Mouse (Mus musculus) MEL (cell line): ENCODE measurements around the gene Secisbp2. TPM values are rescaled to one million over a fixed set of nuclear protein-coding genes. Genes with fewer than 3 reads are reported as not detected.

Experiments
- DNase-seq: peaks from one replicate; pipeline ENCODE4 v3.0.0; 2011; ENCODE audit warnings: low read depth, low spot score
- H3K27ac ChIP-seq: 2 replicates; pipeline ENCODE4 v1.5.1; 2012; ENCODE audit warnings: low read depth, mild to moderate bottlenecking, control low read depth, low read length, moderate library complexity; ENCODE audit not compliant: control insufficient read depth
- H3K27me3 ChIP-seq, 2 experiments: fragments of 150-350 bp in 1 of 2; sonication (generic) in 1 of 2; 2 replicates each; pipeline ENCODE4 v1.6.1; 2012; ENCODE audit warnings: low read length in 2 of 2, mild to moderate bottlenecking in 2 of 2, improper control_type of control experiment in 1 of 2, moderate library complexity in 1 of 2; ENCODE audit not compliant: insufficient read depth in 2 of 2, control insufficient read depth in 1 of 2
- H3K36me3 ChIP-seq, 2 experiments: 2 replicates each; pipeline ENCODE4 v1.6.1; 2012 to 2014; ENCODE audit warnings: low read length in 2 of 2, improper control_type of control experiment in 1 of 2, inconsistent platforms in 1 of 2, mild to moderate bottlenecking in 1 of 2; ENCODE audit not compliant: insufficient read depth in 2 of 2, control insufficient read depth in 1 of 2
- H3K4me1 ChIP-seq, 2 experiments: fragments of 150-350 bp in 1 of 2; sonication (generic) in 1 of 2; 2 replicates each; pipeline ENCODE4 v1.6.1; 2012; ENCODE audit warnings: low read length in 2 of 2, improper control_type of control experiment in 1 of 2, mild to moderate bottlenecking in 1 of 2; ENCODE audit not compliant: insufficient read depth in 2 of 2, control insufficient read depth in 1 of 2
- H3K4me3 ChIP-seq, 2 experiments: fragments of 150-350 bp in 1 of 2; sonication (generic) in 1 of 2; 2 replicates each; pipeline ENCODE4 v1.5.1; 2012; ENCODE audit warnings: low read depth in 2 of 2, low read length in 2 of 2, mild to moderate bottlenecking in 2 of 2, moderate library complexity in 2 of 2, control low read depth in 1 of 2, improper control_type of control experiment in 1 of 2; ENCODE audit not compliant: control insufficient read depth in 1 of 2, insufficient read depth in 1 of 2
- H3K79me2 ChIP-seq: 2 replicates; pipeline ENCODE4 v1.6.1; 2012; ENCODE audit warnings: mild to moderate bottlenecking, low read length, moderate library complexity; ENCODE audit not compliant: control insufficient read depth, poor library complexity, insufficient read depth
- H3K9ac ChIP-seq: 2 replicates; pipeline ENCODE4 v1.6.1; 2012; ENCODE audit warnings: low read depth, mild to moderate bottlenecking, control low read depth, low read length, moderate library complexity; ENCODE audit not compliant: control insufficient read depth, poor library complexity, severe bottlenecking
- H3K9me3 ChIP-seq: fragments of 150-350 bp; sonication (generic); replicated peaks from 2 replicates; pipeline ENCODE4 v1.6.1; 2012; ENCODE audit warnings: mild to moderate bottlenecking, low read length, improper control_type of control experiment, moderate library complexity; ENCODE audit not compliant: insufficient read depth
- BHLHE40 ChIP-seq: IDR thresholded peaks from 2 replicates; pipeline ENCODE4 v1.6.1; 2012; ENCODE audit warnings: low read depth, mild to moderate bottlenecking, inconsistent platforms, low read length, improper control_type of control experiment, borderline replicate concordance
- CHD1 ChIP-seq: IDR thresholded peaks from 2 replicates; pipeline ENCODE4 v1.6.1; 2012; ENCODE audit warnings: low read depth, mild to moderate bottlenecking, inconsistent platforms, low read length, improper control_type of control experiment
- CHD2 ChIP-seq: IDR thresholded peaks from 2 replicates; pipeline ENCODE4 v1.6.1; 2011; ENCODE audit warnings: low read length, improper control_type of control experiment
- CTCF ChIP-seq, 3 experiments: IDR thresholded peaks in 2 of 3; conservative IDR thresholded peaks in 1 of 3; 2 replicates each; pipeline ENCODE4 v1.5.1; 2011 to 2012; ENCODE audit warnings: low read length in 3 of 3, low read depth in 2 of 3, mild to moderate bottlenecking in 2 of 3, improper control_type of control experiment in 1 of 3, inconsistent platforms in 1 of 3, mixed read lengths in 1 of 3, moderate library complexity in 1 of 3; ENCODE audit not compliant: control insufficient read depth in 1 of 3, insufficient read depth in 1 of 3, poor library complexity in 1 of 3, severe bottlenecking in 1 of 3
- E2F4 ChIP-seq: IDR thresholded peaks from 2 replicates; pipeline ENCODE4 v1.6.1; 2011; ENCODE audit warnings: low read depth, low read length, improper control_type of control experiment, borderline replicate concordance
- ELF1 ChIP-seq: IDR thresholded peaks from 2 replicates; pipeline ENCODE4 v1.6.1; 2014; ENCODE audit warnings: low read depth, mild to moderate bottlenecking, inconsistent platforms, low read length, improper control_type of control experiment, moderate library complexity
- EP300 ChIP-seq, 2 experiments: IDR thresholded peaks; 2 replicates each; pipeline ENCODE4 v1.6.1; 2011; ENCODE audit warnings: improper control_type of control experiment in 2 of 2, low read length in 2 of 2, low read depth in 1 of 2, mild to moderate bottlenecking in 1 of 2
- ETS1 ChIP-seq: IDR thresholded peaks from 2 replicates; pipeline ENCODE4 v1.6.1; 2012; ENCODE audit warnings: low read depth, mild to moderate bottlenecking, inconsistent platforms, low read length, improper control_type of control experiment, moderate library complexity
- GABPA ChIP-seq: IDR thresholded peaks from 2 replicates; pipeline ENCODE4 v1.6.1; 2012; ENCODE audit warnings: low read depth, mild to moderate bottlenecking, inconsistent platforms, low read length, improper control_type of control experiment, moderate library complexity
- GATA1 ChIP-seq: IDR thresholded peaks from 2 replicates; pipeline ENCODE4 v1.6.1; 2011; ENCODE audit warnings: low read depth, low read length, improper control_type of control experiment
- HCFC1 ChIP-seq: IDR thresholded peaks from 2 replicates; pipeline ENCODE4 v1.6.1; 2012; ENCODE audit warnings: low read depth, mild to moderate bottlenecking, inconsistent platforms, low read length, improper control_type of control experiment, moderate library complexity
- JUND ChIP-seq: IDR thresholded peaks from 2 replicates; pipeline ENCODE4 v1.6.1; 2011; ENCODE audit warnings: low read depth, mild to moderate bottlenecking, improper control_type of control experiment, low read length
- KAT2A ChIP-seq: conservative IDR thresholded peaks from 2 replicates; pipeline ENCODE4 v1.6.1; 2012; ENCODE audit warnings: low read depth, low read length, improper control_type of control experiment, inconsistent platforms
- MAFK ChIP-seq: IDR thresholded peaks from 2 replicates; pipeline ENCODE4 v1.6.1; 2011; ENCODE audit warnings: low read depth, mild to moderate bottlenecking, low read length, improper control_type of control experiment, borderline replicate concordance
- MAX ChIP-seq: IDR thresholded peaks from 2 replicates; pipeline ENCODE4 v1.6.1; 2011; ENCODE audit warnings: low read length, improper control_type of control experiment
- MAZ ChIP-seq: IDR thresholded peaks from 2 replicates; pipeline ENCODE4 v1.6.1; 2012; ENCODE audit warnings: low read depth, mild to moderate bottlenecking, inconsistent platforms, low read length, improper control_type of control experiment
- MEF2A ChIP-seq: IDR thresholded peaks from 2 replicates; pipeline ENCODE4 v1.6.1; 2014; ENCODE audit warnings: low read depth, mild to moderate bottlenecking, inconsistent platforms, low read length, improper control_type of control experiment; ENCODE audit not compliant: poor library complexity, insufficient replicate concordance, severe bottlenecking; ENCODE audit errors: extremely low read depth
- MYB ChIP-seq: IDR thresholded peaks from 2 replicates; pipeline ENCODE4 v1.6.1; 2011; ENCODE audit warnings: mild to moderate bottlenecking, low read depth, low read length, improper control_type of control experiment
- MYC ChIP-seq: IDR thresholded peaks from 2 replicates; pipeline ENCODE4 v1.6.1; 2011; ENCODE audit warnings: low read depth, mild to moderate bottlenecking, low read length, improper control_type of control experiment, moderate library complexity
- NELFE ChIP-seq: IDR thresholded peaks from 2 replicates; pipeline ENCODE4 v1.6.1; 2011; ENCODE audit warnings: low read depth, low read length, improper control_type of control experiment
- POLR2A ChIP-seq, 2 experiments: IDR thresholded peaks; 2 replicates each; pipeline ENCODE4 v1.6.1; 2011 to 2012; ENCODE audit warnings: low read length in 2 of 2, mild to moderate bottlenecking in 2 of 2, control low read depth in 1 of 2, improper control_type of control experiment in 1 of 2, low read depth in 1 of 2, moderate library complexity in 1 of 2; ENCODE audit not compliant: control insufficient read depth in 1 of 2, insufficient read depth in 1 of 2, poor library complexity in 1 of 2
- POLR2AphosphoS2 ChIP-seq: IDR thresholded peaks from 2 replicates; pipeline ENCODE4 v1.6.1; 2011; ENCODE audit warnings: low read length, improper control_type of control experiment
- POLR2AphosphoS5 ChIP-seq: IDR thresholded peaks from 2 replicates; pipeline ENCODE4 v1.6.1; 2012; ENCODE audit warnings: low read depth, borderline replicate concordance, mild to moderate bottlenecking, inconsistent platforms, low read length, moderate library complexity, mixed read lengths
- RAD21 ChIP-seq: IDR thresholded peaks from 2 replicates; pipeline ENCODE4 v1.6.1; 2011; ENCODE audit warnings: mild to moderate bottlenecking, low read depth, low read length, improper control_type of control experiment
- RCOR1 ChIP-seq: IDR thresholded peaks from 2 replicates; pipeline ENCODE4 v1.6.1; 2012; ENCODE audit warnings: low read depth, mild to moderate bottlenecking, inconsistent platforms, low read length, improper control_type of control experiment
- SIN3A ChIP-seq: IDR thresholded peaks from 2 replicates; pipeline ENCODE4 v1.6.1; 2012; ENCODE audit warnings: low read length, improper control_type of control experiment, inconsistent platforms
- TAL1 ChIP-seq: IDR thresholded peaks from 2 replicates; pipeline ENCODE4 v1.6.1; 2012; ENCODE audit warnings: mild to moderate bottlenecking, inconsistent platforms, low read length, moderate library complexity, mixed read lengths
- UBTF ChIP-seq: IDR thresholded peaks from 2 replicates; pipeline ENCODE4 v1.6.1; 2012; ENCODE audit warnings: low read depth, mild to moderate bottlenecking, inconsistent platforms, low read length, improper control_type of control experiment, moderate library complexity, borderline replicate concordance; ENCODE audit not compliant: insufficient read depth
- USF1 ChIP-seq: IDR thresholded peaks from 2 replicates; pipeline ENCODE4 v1.6.1; 2014; ENCODE audit warnings: low read depth, mild to moderate bottlenecking, inconsistent platforms, low read length, improper control_type of control experiment, moderate library complexity
- USF2 ChIP-seq, 2 experiments: IDR thresholded peaks; 2 replicates each; pipeline ENCODE4 v1.6.1; 2011 to 2012; ENCODE audit warnings: improper control_type of control experiment in 2 of 2, low read length in 2 of 2, borderline replicate concordance in 1 of 2, inconsistent platforms in 1 of 2, low read depth in 1 of 2, mild to moderate bottlenecking in 1 of 2; ENCODE audit not compliant: insufficient read depth in 1 of 2
- ZC3H11A ChIP-seq: IDR thresholded peaks from 2 replicates; pipeline ENCODE4 v1.6.1; 2012; ENCODE audit warnings: low read depth, mild to moderate bottlenecking, inconsistent platforms, low read length, improper control_type of control experiment
- ZKSCAN1 ChIP-seq: IDR thresholded peaks from 2 replicates; pipeline ENCODE4 v1.6.1; 2012; ENCODE audit warnings: low read depth, mild to moderate bottlenecking, inconsistent platforms, low read length, improper control_type of control experiment, moderate library complexity
- ZMIZ1 ChIP-seq: IDR thresholded peaks from 2 replicates; pipeline ENCODE4 v1.6.1; 2012; ENCODE audit warnings: low read depth, mild to moderate bottlenecking, inconsistent platforms, low read length, improper control_type of control experiment, moderate library complexity
- ZNF384 ChIP-seq: IDR thresholded peaks from 2 replicates; pipeline ENCODE4 v1.6.1; 2012; ENCODE audit warnings: low read depth, mild to moderate bottlenecking, inconsistent platforms, low read length, improper control_type of control experiment
- polyA plus RNA-seq, 2 experiments: library from polyadenylated mRNA; stranded (reverse) in 1 of 2; unstranded in 1 of 2; fragments of >175 nt in 1 of 2; fragments of >200 nt in 1 of 2; gene quantifications; 2 replicates each; pipeline versions ENCODE4 v1.2.1 to v1.2.4; 2012; ENCODE audit warnings: low replicate concordance in 2 of 2, low read depth in 1 of 2; ENCODE audit not compliant: insufficient read length in 2 of 2, insufficient read depth in 1 of 2, missing spikeins in 1 of 2
- total RNA-seq: library from RNA; depleted of rRNA; stranded (reverse); fragments of 300-350 nt; gene quantifications from 2 replicates; pipeline ENCODE4 v1.2.3, GENCODE M21; 2012

Gene Secisbp2
- total and polyA plus RNA-seq, 3 experiments: 26.0 to 76.4 (median 28.5) TPM

DNA sequence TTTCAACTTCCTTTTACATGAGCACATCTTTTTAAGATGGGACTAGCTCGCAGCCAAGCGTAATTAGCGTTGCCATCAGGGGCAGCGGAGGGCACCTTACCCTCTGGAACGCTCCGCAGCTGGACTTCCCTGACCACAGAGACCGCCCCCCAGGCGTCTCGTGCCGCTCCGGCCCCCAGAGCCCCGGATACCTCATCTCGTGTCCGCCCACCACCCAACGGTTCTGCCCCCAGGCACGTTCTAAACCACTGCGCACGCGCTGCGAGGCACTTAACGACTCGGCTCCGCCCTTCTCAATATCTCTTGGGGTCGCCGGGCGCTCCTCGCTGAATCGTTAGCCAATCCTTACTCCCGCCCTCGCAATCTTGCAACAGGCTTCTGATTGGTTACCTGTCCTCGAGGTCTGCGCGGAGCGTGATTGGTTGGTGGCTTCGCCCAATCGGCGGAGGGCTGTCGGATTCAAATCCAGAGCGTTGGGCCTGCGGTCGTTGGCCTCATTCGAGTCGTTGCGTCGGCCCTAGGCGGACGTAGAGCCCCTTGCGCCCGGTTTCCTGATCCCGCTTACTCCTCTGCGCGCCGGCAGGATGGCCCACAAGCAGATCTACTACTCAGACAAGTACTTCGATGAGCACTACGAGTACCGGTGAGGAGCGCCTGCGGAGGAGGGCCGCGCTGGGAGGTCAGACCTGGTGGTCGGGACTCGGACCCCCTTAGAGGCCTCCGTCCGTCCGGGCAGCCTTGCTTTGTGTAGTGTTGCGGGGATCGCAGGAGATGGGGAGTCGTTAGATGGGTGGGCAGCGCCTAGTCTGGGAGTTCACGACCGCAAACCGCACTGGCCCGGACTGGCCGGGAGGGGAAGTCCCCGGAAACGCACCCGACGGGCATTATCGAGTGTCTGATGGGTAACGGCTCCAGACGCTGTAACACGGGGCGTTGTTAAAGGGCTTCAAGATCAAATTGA, 6.4 kb upstream of the Secisbp2 start, which contains the start of gene Cks2:
Cks2 (plus strand) TSS at position 404 of the 961 bp plus-strand sequence.
- Histone ChIP-seq H3K36me3 (peaks cover 8 to 29% of the 10 kb centered on the region in 2 experiments), H3K9ac (peak within 1 kb of the TSS; percentile 95)
- TF ChIP-seq RAD21: no peak
- no peak for TF ChIP-seq USF2 (IDR thresholded peaks at IDR 0.05; ENCODE audit: borderline replicate concordance in 1 of 2, insufficient read depth in 1 of 2, low read depth in 1 of 2, low read length in 2 of 2)
- TF ChIP-seq MAX: peak; percentile 60
- TF ChIP-seq ETS1: peak; percentile 78
- no peak for TF ChIP-seq ZC3H11A
- TF ChIP-seq MAFK: no peak
- peak; percentile 89 for TF ChIP-seq CHD1
- TF ChIP-seq CHD2: no peak
- TF ChIP-seq MAZ: peak; percentile 82; the same call in 1 of the 2 replicates
- peak; percentile 89 for TF ChIP-seq ZMIZ1
- TF ChIP-seq HCFC1: peak; percentile 61
- 0 out of 2 replicates have a peak, but pooled peaks have one; percentile 50 for TF ChIP-seq MYC
- peak; percentile 90 for TF ChIP-seq NELFE
- TF ChIP-seq MEF2A: no peak
- TF ChIP-seq CTCF (IDR thresholded peaks at IDR 0.05 in 2 of 3, conservative IDR thresholded peaks at IDR 0.05 in 1 of 3; ENCODE audit: control insufficient read depth in 1 of 3, insufficient read depth in 1 of 3, low read depth in 2 of 3, low read length in 3 of 3, poor library complexity in 1 of 3, severe bottlenecking in 1 of 3): no peak
- peak in 1 of 2 experiments; percentile 61; a peak in 2 of 4 replicates for TF ChIP-seq EP300 (IDR thresholded peaks at IDR 0.05; ENCODE audit: low read depth in 1 of 2, low read length in 2 of 2)
- peak; percentile 56; the same call in 1 of the 2 replicates for TF ChIP-seq SIN3A
- no peak for TF ChIP-seq JUND
- TF ChIP-seq GABPA: no peak
- TF ChIP-seq ELF1: no peak; the same call in 1 of the 2 replicates
- TF ChIP-seq GATA1: no peak; the same call in 1 of the 2 replicates
- peak; percentile 88 for TF ChIP-seq POLR2AphosphoS2
- no peak for TF ChIP-seq ZKSCAN1
- TF ChIP-seq E2F4: no peak
- TF ChIP-seq RCOR1: no peak
- peak; percentile 54 for TF ChIP-seq USF1
- TF ChIP-seq MYB: peak; percentile 75
- TF ChIP-seq KAT2A: peak; percentile 24; the same call in 1 of the 2 replicates
- peak; percentile 99 for TF ChIP-seq BHLHE40
- no peak for TF ChIP-seq ZNF384
- no peak for TF ChIP-seq UBTF
- no peak for TF ChIP-seq TAL1
- peak; percentile 83 to 98 for TF ChIP-seq POLR2A (IDR thresholded peaks at IDR 0.05; ENCODE audit: control insufficient read depth in 1 of 2, insufficient read depth in 1 of 2, low read depth in 1 of 2, low read length in 2 of 2, poor library complexity in 1 of 2)
- no peak; the same call in 1 of the 2 replicates for TF ChIP-seq POLR2AphosphoS5

More for the DNA sequence above, 6.4 kb upstream of the Secisbp2 start, which contains the start of gene Cks2:
- Histone ChIP-seq H3K79me2 (peaks cover 42% of the 10 kb centered on the region), H3K4me1 (peaks cover 2 to 8% of the 10 kb centered on the region in 2 experiments), H3K27ac (peak within 1 kb of the TSS; percentile 98), H3K9me3 (no peaks in the 10 kb centered on the region), H3K4me3 (peak within 1 kb of the TSS; percentile 96 to 97), H3K27me3 (no peaks in the 10 kb centered on the region)
- DNase-seq: peak; percentile 100
